Mouse (Mus musculus) cerebellum, postnatal 4 days (tissue): ENCODE results near the gene Olfr1389.
A peak's percentile ranks its signal among the peaks of the same experiment; 100 is the strongest.
"Not testable (repeated sequence)": the region's sequence is repeated elsewhere in the genome, so short reads cannot be mapped to it uniquely, and the experiment has no call there.

Source experiments
- DNase-seq, 2 experiments: peaks; one replicate each; pipeline ENCODE4 v3.0.0; 2022; ENCODE audit warnings: low spot score in 2 of 2, mixed read lengths in 1 of 2

The Olfr1389 gene

GRCm38 (mm10) chr11:49422767-49423166 is at the start of gene Olfr1389:
Gene Olfr1389, plus strand, starts transcription at chr11:49423067.
- DNase-seq, result no peak

GRCm38 (mm10) chr11:49383133-49383532 is 39.7 kb upstream of the Olfr1389 start:
- no peak for DNase-seq

GRCm38 (mm10) chr11:49386118-49386517 is 36.7 kb upstream of the Olfr1389 start:
- not testable (repeated sequence) for DNase-seq

- DNase-seq, result not testable (repeated sequence)
Measured at GRCm38 (mm10) chr11:49392707-49393106, 30.2 kb upstream of the Olfr1389 start.

GRCm38 (mm10) chr11:49406784-49407183 is 16.1 kb upstream of the Olfr1389 start:
- DNase-seq, result no peak

DNA sequence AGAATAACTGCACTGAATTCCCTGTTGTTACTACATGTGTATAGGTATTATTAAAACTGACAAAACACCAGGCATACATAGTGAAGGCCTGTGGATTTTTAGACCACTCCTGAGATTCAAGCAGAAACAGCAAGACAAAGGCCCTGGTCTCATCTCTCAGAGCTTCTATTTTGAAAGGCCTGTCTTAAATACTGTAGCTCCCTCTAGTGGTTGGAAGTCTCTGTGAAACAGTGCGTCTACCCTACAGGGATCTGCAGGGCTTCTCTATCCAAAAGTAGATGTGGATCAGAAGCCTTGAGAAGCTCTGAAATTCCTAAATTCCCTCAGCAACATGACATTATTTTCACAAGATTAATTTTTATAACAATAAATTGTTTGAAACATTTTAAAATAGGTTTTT is 12.3 kb upstream of the Olfr1389 start:
- no peak for DNase-seq

- no peak for DNase-seq
Measured at GRCm38 (mm10) chr11:49425257-49425927, 2.5 kb downstream of the Olfr1389 start.

DNA sequence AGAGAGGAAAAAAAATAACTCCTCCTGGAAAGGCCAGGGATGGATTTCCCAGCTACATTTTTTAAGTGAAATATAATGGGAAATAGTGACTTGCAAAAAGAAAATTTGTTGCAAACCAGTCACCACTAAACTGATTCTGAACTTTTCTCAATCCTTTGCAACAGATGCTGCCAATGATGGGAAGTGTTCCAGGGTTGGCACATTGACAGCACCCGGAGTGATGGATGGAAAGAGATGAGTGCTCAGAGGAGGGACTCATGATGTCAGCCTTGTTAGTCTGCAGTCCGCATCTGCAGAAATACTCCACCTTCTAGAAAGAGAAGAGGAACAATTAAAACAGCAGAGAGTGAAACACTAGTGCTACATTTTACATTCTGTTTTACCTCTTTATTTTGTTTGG is 6.8 kb downstream of the Olfr1389 start:
- DNase-seq, result peak in 1 of 2 experiments; percentile 33

DNA sequence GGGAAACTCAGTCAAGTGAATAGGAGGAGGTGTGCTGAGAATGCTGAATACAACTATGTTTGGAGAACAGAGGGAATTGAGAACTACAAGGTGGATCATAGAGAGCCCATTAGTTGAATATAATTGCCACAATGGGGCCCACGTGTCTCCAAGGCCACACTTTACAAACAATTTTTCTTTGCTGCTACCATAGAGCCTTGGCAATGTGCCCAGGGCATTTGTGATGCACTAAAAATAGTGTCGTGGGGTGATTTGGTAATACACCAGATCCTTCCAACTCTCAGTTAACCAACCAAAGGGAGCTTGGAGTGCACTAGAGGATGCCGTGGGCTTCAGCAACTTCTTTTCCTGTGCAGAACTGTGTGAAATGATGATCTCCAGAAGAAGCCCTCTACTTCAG is 13.5 kb downstream of the Olfr1389 start, which contains the start of gene Olfr1388:
Gene Olfr1388, plus strand, starts transcription at position 214 of the 400 bp plus-strand sequence.
- DNase-seq, result no peak

DNA sequence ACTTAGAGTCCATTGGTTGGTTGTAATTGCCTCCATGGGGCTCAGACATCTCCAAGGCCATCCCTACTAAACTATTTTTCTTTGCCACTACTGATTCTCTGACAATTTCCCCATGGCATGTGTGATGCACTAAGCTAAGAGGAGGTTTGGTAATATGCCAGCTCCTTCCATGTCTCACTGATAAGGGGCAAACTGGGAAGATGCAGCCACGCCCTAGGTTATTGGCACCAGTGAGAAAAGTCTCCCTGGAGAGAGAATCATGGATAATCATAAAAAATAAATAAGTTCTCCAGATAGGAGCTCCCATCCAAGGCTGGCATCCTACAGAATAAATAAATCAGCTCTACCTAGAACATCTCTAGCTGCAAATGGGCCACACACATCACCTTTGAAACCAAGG is 32.2 kb downstream of the Olfr1389 start, which contains the start of gene Olfr1387:
Gene Olfr1387, plus strand, starts transcription at position 301 of the 400 bp plus-strand sequence.
- no peak for DNase-seq

DNA sequence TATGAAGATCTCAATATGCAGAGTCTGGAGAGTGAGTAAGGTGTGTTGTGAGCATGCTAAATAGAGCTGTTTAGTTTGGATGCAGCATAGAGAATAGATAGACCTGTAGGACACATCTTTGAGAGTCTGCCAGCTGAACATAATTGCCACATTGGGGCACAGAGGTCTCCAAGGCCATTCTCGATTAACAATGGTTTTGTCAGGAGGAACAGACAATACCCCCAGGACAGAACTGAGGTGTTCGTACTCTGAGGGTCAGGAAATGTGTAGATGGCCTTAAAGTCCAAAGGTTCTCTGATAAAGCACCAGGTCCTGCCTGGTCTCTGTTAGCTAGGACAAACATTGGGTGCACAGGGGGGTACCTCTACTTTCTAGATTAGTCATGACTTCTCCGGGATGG is 41.9 kb downstream of the Olfr1389 start, which contains the start of gene Olfr1386:
Gene Olfr1386, plus strand, starts transcription at position 301 of the 400 bp plus-strand sequence.
- not testable (repeated sequence) for DNase-seq
